Mouse (Mus musculus): ENCODE results near the gene Etv4.

Etv4 gene

DNA sequence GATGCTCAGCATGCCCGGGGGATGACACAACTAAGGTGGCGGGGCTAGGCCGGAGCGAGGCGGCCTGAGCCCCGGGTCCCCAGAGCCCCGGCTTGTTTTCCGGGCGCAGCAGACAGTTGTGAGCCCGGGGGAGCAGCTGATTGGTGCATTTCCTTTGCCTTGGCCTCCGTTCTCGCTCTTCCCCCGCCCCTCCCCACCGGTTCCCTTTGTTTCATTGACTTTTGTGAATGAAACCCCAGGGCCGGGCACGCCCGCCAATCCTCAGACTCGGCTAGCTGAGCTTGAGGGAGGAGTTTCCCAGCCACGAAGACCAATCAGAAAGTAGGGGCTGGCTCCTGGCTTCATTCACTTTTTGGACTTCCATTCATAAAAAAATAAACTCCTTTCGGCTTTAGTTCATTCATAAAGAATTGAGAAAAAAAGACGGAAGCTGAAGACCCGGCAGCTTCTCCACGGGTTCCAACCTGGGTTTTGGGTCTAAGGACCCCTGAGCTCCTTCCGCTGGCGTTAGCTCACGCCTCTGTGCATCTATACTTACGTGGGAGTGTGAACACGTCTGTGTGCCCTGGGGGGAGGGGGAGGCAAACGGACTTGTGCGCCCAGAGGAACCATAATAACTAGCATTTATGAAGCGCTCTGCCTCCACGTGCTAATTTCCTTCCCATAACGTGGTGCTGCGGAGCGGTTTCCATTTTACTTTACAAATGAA is at the start of gene Etv4:
Gene Etv4 (minus strand): TSS at position 229 of the 709 bp plus-strand sequence.
- in situ Hi-C loops (cut with MboI; ENCODE audit: low pct_unique_long_range_greater_than_20kb in 1 of 2, low sequenced_read_pairs in 2 of 2, unreplicated experiment in 1 of 2), result no loop called here

GRCm38 (mm10) chr11:101832001-101832400 is 46.8 kb upstream of the Etv4 start:
- in situ Hi-C loops (cut with MboI; ENCODE audit: low pct_unique_long_range_greater_than_20kb in 1 of 2, low sequenced_read_pairs in 2 of 2, unreplicated experiment in 1 of 2), result loop anchor here in 1 of 2 experiments (10.0 kb wide), 1 partner anchor 143 kb away; no protein-coding TSS in a partner anchor

DNA sequence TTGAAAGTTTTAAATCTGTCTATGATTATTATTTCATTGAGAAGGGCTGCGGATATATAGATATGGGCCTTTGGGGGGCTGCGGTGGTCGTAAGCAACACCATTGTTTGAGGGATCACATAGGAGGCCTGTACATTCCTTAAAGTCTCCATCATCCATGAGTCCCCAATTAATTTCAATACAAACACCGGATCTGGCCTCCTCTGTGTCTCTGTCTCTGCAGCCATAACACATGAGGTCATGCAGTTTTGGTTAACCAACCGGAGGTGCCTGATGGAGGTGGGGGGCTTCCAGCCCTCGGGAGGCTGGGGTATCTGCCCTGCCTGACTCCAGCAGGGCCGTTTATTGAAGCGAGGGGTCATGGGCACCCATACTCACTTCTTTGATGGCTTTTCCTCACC is 45.4 kb upstream of the Etv4 start:
- in situ Hi-C loops (cut with MboI; ENCODE audit: low pct_unique_long_range_greater_than_20kb in 1 of 2, low sequenced_read_pairs in 2 of 2, unreplicated experiment in 1 of 2), result loop anchor here in 1 of 2 experiments (10.0 kb wide), 1 partner anchor 144 kb away; no protein-coding TSS in a partner anchor

DNA sequence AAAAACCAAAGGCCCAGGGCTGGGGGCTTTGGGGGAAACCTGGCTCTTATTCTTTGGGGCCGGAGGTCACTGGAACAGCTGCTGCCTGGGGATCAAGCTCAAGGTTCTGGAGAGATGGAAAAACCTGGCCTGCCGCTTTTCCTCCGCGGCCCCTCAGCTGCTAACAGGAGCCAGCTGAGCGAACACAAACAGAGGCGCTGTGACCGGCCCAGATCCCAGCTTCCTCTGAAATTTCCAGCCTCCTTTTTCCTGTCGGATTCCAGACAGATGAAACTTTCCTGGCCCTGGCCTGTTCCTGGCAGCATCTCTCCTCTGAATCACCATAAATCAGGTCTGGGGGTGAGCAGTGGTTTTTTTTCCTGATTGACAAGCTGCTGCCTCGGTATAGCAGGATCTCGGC is 44.9 kb upstream of the Etv4 start:
- in situ Hi-C loops (cut with MboI; ENCODE audit: low pct_unique_long_range_greater_than_20kb in 1 of 2, low sequenced_read_pairs in 2 of 2, unreplicated experiment in 1 of 2), result loop anchor here in 1 of 2 experiments (10.0 kb wide), 1 partner anchor 145 kb away; no protein-coding TSS in a partner anchor

GRCm38 (mm10) chr11:101828718-101829117 is 43.5 kb upstream of the Etv4 start:
- in situ Hi-C loops (cut with MboI; ENCODE audit: low pct_unique_long_range_greater_than_20kb in 1 of 2, low sequenced_read_pairs in 2 of 2, unreplicated experiment in 1 of 2), result no loop called here

GRCm38 (mm10) chr11:101823210-101823609 is 38.0 kb upstream of the Etv4 start:
- in situ Hi-C loops (cut with MboI; ENCODE audit: low pct_unique_long_range_greater_than_20kb in 1 of 2, low sequenced_read_pairs in 2 of 2, unreplicated experiment in 1 of 2), result loop anchor here (5.0 kb wide), 1 partner anchor 89 kb away; no protein-coding TSS in a partner anchor

- in situ Hi-C loops (cut with MboI; ENCODE audit: low pct_unique_long_range_greater_than_20kb in 1 of 2, low sequenced_read_pairs in 2 of 2, unreplicated experiment in 1 of 2), result loop anchor here (5.0 kb wide), 1 partner anchor 91 kb away; no protein-coding TSS in a partner anchor
Measured at GRCm38 (mm10) chr11:101820899-101821298, 35.7 kb upstream of the Etv4 start.

DNA sequence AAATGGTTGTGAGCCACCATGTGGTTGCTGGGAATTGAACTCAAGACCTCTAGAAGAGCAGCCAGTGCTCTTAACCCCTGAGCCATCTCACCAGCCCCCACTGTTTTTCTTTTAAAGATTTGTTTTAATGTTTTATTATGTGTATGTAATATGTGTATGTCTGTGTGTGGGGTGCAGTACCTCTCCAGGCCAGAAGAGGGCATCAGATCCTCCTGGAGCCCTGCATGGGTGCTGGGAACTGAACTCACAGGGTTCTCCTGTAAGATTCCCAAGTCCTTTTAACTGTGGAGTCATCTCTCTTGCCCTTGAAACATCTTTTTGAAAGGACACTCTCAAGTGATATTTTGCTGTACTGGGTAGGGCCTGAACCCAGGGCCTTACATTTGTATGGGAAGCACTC is 34.7 kb upstream of the Etv4 start:
- in situ Hi-C loops (cut with MboI; ENCODE audit: low pct_unique_long_range_greater_than_20kb in 1 of 2, low sequenced_read_pairs in 2 of 2, unreplicated experiment in 1 of 2), result loop anchor here (5.0 to 10.0 kb wide), 2 partner anchors 92 to 155 kb away; no protein-coding TSS in a partner anchor

GRCm38 (mm10) chr11:101815103-101816085 is 30.2 kb upstream of the Etv4 start:
- in situ Hi-C loops (cut with MboI; ENCODE audit: low pct_unique_long_range_greater_than_20kb in 1 of 2, low sequenced_read_pairs in 2 of 2, unreplicated experiment in 1 of 2), result loop anchor here in 1 of 2 experiments (10.0 kb wide), 1 partner anchor 159 kb away; no protein-coding TSS in a partner anchor

GRCm38 (mm10) chr11:101814375-101815102 is 29.4 kb upstream of the Etv4 start:
- in situ Hi-C loops (cut with MboI; ENCODE audit: low pct_unique_long_range_greater_than_20kb in 1 of 2, low sequenced_read_pairs in 2 of 2, unreplicated experiment in 1 of 2), result loop anchor here in 1 of 2 experiments (10.0 kb wide), 1 partner anchor 160 kb away; no protein-coding TSS in a partner anchor

DNA sequence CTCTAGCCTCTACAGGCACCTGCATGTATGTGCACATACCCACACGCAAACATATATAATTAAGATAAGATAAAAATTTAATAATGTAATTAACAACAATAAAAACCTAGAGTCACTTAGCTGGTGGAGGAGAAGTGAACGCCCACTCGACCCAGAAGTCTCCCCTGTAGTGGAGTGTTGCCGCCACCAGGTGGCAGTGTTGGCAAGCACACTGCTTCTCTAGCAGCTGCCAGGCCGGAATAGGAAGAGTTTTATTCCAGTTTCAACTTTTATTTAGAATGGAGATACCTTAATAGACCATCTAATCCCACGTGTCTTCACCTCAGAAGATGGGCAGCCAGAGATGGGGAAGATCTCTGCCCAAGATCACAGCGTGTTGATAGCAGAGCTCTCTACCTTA is 28.1 kb upstream of the Etv4 start:
- in situ Hi-C loops (cut with MboI; ENCODE audit: low pct_unique_long_range_greater_than_20kb in 1 of 2, low sequenced_read_pairs in 2 of 2, unreplicated experiment in 1 of 2), result loop anchor here in 1 of 2 experiments (10.0 kb wide), 1 partner anchor 162 kb away; no protein-coding TSS in a partner anchor

DNA sequence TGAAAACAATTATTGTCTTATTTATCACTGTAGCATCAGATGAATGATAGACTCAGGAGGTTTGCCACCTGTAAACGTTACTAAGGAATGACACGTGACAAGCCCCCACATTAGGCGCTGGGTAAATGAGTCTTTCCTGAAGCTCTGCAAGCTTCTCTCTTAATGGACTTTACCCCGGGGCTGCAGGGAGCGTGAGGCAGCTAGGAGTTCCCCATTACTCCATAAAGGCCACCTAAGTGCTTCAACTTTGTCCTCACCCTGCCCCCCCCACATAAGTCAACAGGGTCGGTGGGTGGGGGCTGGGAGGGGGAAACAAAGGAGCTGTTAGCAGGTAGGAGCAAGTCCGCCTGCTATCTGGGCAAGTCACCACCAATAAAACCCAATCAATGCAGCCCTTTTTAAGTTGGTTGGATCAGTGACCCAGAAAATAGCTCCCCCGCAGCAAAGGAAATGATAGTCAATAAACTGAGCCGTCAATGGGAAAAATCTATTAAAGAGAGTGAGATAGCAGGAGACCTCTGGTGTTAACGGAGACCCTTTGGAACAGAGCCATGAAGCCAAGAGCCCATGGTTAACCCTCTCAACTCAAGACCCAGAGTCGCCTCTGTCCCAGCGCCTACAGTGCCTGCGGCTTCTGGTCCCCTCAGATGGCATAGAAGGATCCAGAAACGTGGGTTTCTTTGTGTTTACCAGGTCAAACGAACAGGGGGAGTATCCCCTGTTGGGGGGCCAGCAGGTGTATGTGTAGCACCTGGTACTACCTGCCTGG is 24.1 kb upstream of the Etv4 start:
- in situ Hi-C loops (cut with MboI; ENCODE audit: low pct_unique_long_range_greater_than_20kb in 1 of 2, low sequenced_read_pairs in 2 of 2, unreplicated experiment in 1 of 2), result no loop called here

DNA sequence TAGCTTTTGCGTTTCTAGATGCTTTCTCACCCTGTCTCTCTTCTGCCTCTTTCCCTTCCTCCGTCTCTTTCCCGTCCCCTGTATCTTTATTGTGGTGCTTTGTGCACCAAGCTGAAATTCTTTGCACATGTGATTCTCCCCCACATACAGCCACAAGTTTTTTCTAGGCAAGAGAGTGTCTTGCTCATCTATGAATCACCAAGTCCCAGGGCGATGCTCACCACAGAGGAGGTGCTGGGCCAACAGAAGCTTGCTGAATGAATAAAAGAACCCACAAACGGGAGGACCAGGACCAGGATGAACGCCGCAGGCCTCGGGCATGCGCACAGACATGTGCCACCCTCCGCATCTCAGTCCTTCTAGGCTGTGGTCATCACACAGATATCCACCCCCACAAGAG is 22.1 kb upstream of the Etv4 start:
- in situ Hi-C loops (cut with MboI; ENCODE audit: low pct_unique_long_range_greater_than_20kb in 1 of 2, low sequenced_read_pairs in 2 of 2, unreplicated experiment in 1 of 2), result no loop called here

- in situ Hi-C loops (cut with MboI; ENCODE audit: low pct_unique_long_range_greater_than_20kb in 1 of 2, low sequenced_read_pairs in 2 of 2, unreplicated experiment in 1 of 2), result no loop called here
Measured at GRCm38 (mm10) chr11:101806741-101807140, 21.6 kb upstream of the Etv4 start.

DNA sequence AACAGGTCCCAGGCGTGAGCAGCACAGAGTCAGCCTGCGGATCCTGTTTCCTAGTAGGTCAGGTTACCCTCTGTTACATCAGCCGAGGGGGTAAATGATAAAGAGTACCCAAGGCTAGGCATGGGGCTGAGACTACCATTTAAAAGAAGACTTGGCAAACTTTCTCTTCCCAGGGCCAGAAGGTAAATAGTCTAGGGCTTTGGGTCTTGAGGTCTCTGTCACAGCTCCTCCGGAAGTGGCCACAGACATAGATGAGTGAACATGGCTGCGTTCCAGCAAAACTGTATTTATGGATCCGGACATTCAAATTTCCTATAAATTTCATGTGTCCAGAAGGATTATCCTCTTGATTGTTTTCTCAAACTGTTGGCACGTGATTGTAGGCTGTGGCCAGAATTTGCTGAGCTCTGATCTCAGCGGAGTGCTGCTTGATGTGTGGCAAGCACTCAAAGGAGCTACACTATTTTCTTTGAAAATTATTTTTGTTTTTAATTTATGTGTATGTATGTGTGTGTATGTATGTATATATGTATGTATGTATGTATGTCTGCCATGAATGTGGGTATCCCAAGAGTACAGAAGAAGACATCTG is 20.0 kb upstream of the Etv4 start:
- in situ Hi-C loops (cut with MboI; ENCODE audit: low pct_unique_long_range_greater_than_20kb in 1 of 2, low sequenced_read_pairs in 2 of 2, unreplicated experiment in 1 of 2), result no loop called here

- in situ Hi-C loops (cut with MboI; ENCODE audit: low pct_unique_long_range_greater_than_20kb in 1 of 2, low sequenced_read_pairs in 2 of 2, unreplicated experiment in 1 of 2), result no loop called here
Measured at GRCm38 (mm10) chr11:101801386-101801785, 16.2 kb upstream of the Etv4 start.

GRCm38 (mm10) chr11:101798083-101798482 is 12.9 kb upstream of the Etv4 start:
- in situ Hi-C loops (cut with MboI; ENCODE audit: low pct_unique_long_range_greater_than_20kb in 1 of 2, low sequenced_read_pairs in 2 of 2, unreplicated experiment in 1 of 2), result no loop called here
